Mouse (Mus musculus): ENCODE results near the gene Xrcc5. TPM values are rescaled to one million over a fixed set of nuclear protein-coding genes. Genes with fewer than 3 reads are reported as not detected.

Gene Xrcc5
- polyA plus RNA-seq, 1 experiment from 2014 or later = 24.0 TPM

DNA sequence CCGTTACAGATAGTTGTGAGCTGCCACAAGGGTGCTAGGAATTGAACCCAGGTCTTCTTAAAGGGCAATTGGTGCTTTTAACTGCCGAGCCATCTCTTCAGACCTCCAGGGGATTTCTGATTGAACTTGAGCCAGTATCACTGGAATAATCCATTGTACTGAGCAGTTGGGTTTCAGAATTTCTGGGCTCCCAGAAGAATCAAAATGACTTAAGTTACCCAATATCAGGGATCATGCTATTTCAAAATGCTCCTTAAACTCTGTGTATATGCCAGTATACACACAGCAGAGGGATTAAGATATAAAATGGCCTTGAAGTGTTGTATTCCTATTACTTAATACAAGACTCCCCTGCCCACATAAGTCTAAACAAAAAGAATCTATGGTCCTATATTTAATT lies 15.3 kb upstream of the Xrcc5 start:
- no peak for ATAC-seq (ENCODE audit: low read depth)
- WGBS (ENCODE audit: insufficient replicate concordance) = 61% methylated on average over 2 of the region's 2 CpGs

DNA sequence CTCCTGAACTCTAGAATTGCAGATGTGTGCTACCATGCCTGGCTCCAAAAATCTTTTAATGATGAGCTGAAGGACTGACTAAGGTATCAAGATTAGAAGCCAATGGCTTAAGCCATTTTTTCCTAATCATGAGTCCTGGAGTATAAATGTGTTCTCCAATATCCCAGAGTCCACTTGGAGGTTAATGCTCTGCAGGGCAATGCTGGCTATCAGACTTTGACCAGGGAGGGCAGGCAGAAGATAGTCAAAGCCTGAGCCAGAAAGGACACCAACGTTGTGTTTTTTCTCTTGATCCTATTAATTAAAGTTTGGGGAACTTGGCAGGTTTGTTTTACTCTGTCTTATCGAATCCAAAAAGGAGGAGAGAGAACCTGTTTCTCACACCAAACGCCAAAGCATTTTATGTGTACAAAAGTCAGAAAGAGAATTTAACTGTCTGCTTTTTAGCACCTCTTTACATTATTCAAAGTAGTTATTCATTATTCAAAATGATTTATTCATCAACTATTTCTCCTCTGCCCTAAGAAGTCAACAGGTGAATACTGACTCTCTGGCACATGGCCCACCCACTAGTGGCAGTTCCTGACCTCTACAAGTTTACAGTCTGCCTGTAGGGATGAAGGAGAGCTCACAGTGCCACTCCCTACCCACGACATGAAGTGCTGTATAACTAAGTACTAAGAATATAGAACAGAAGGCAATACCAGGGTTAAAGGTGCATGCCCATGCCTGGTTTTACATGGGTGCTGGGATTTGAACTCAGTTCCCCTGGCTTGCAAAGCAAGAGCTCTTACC lies 13.2 kb upstream of the Xrcc5 start:
- Histone ChIP-seq H3K27me3 (no peaks in the 10 kb centered on the region), H3K4me1 (replicated peaks) (no peaks in the 10 kb centered on the region), H3K36me3 (no peaks in the 10 kb centered on the region), H3K9me3 (replicated peaks) (no peaks in the 10 kb centered on the region), H3K27ac (no peak overlapping the region), H3K4me2 (no peak overlapping the region), H3K4me3 (replicated peaks) (no peak overlapping the region), H3K9ac (no peak overlapping the region)
- no peak for ATAC-seq (ENCODE audit: low read depth)
- WGBS (ENCODE audit: insufficient replicate concordance) = 46% methylated on average over 4 of the region's 4 CpGs
- DNase-seq = no peak

More for the DNA sequence above, 15.3 kb upstream of the Xrcc5 start:
- Histone ChIP-seq H3K36me3 (no peaks in the 10 kb centered on the region), H3K9ac (no peak overlapping the region), H3K27ac (no peak overlapping the region), H3K4me1 (replicated peaks) (no peaks in the 10 kb centered on the region; the same call in 1 of the 2 replicates), H3K9me3 (replicated peaks) (no peaks in the 10 kb centered on the region), H3K4me2 (no peak overlapping the region), H3K27me3 (no peaks in the 10 kb centered on the region), H3K4me3 (replicated peaks) (no peak overlapping the region)
- DNase-seq = no peak

DNA sequence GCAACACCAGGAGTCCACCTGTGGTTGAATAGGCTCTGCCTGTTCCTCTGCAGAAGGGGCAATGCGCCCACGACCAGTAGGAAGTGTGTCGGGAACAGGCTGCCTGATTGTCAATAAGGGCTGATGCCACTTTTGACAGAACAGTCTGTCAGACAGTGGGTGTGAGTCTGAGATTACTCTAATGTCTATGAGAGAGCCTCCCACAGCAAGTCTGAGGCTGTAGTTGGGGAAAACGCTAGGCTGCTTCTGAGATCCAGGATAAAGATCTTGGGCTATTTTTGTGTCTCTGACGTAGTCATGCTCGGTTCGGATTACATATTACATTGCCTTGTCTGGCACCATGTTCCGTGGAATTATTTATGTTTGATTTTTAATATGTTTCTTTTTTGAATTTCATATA lies 11.5 kb upstream of the Xrcc5 start:
- Histone ChIP-seq H3K4me2 (no peak overlapping the region), H3K9ac (no peak overlapping the region), H3K9me3 (replicated peaks) (no peaks in the 10 kb centered on the region), H3K27ac (no peak overlapping the region), H3K27me3 (no peaks in the 10 kb centered on the region), H3K4me3 (replicated peaks) (no peak overlapping the region), H3K4me1 (replicated peaks) (no peaks in the 10 kb centered on the region), H3K36me3 (no peaks in the 10 kb centered on the region)
- ATAC-seq (ENCODE audit: low read depth) (no peak), DNase-seq (no peak)
- WGBS (ENCODE audit: insufficient replicate concordance) = 53% methylated on average over 8 of the region's 8 CpGs

DNA sequence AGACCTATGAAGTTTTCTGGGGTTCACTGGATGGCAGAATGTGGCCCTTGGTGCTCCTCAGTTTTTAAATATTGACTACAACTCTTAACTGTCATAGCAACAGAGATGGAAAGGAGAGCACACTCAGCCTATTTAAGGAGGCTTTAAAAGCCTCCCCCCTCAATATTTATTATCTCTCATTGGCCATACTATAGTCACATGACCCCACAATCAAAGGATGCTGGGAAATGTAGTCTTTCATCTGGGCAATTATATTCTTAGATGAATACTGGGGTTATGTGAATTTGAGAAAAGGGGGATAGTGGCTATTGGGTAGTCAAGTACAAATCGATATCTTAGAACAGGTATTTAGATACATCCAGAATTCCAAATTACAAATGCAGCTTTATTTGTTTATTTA lies 5.4 kb upstream of the Xrcc5 start:
- H3K9ac ChIP-seq = no peak overlapping the region
- no peak overlapping the region for H3K4me2 ChIP-seq
- no peak for DNase-seq
- ATAC-seq (ENCODE audit: low read depth) = no peak
- no peak overlapping the region for H3K4me3 ChIP-seq (replicated peaks)
- WGBS (ENCODE audit: insufficient replicate concordance) = 59% methylated on average over 1 of the region's 1 CpGs
- no peaks in the 10 kb centered on the region for H3K27me3 ChIP-seq
- peaks cover 7% of the 10 kb centered on the region; the same call in 1 of the 2 replicates for H3K4me1 ChIP-seq (replicated peaks)
- no peaks in the 10 kb centered on the region for H3K36me3 ChIP-seq
- H3K9me3 ChIP-seq (replicated peaks) = no peaks in the 10 kb centered on the region
- H3K27ac ChIP-seq = no peak overlapping the region

DNA sequence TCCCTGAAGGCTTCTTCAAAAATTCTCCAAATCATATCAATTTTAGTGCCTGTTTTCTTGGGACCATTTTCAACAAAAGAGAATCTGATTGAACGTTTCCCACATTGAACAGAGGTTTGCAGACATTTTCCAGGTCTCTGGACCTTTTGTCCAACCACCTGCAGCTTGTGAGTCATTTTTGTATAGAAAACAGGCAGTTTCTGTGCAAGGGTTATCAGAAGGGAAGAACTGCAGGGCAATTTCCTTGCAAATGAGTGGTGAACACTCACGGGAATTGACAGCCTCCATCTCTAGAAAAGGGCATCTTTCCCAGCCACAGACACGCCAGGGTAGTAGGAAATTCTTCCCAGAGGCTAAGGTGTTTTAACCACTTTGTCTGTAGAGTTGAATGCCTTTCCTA lies 980 bp upstream of the Xrcc5 start:
- H3K9me3 ChIP-seq (replicated peaks) = no peaks in the 10 kb centered on the region
- DNase-seq = no peak
- peak overlapping the region; percentile 19; the same call in 1 of the 2 replicates for H3K9ac ChIP-seq
- peak overlapping the region; percentile 75; the same call in 1 of the 2 replicates for H3K4me3 ChIP-seq (replicated peaks)
- H3K4me1 ChIP-seq (replicated peaks) = peaks cover 19% of the 10 kb centered on the region
- no peak for ATAC-seq (ENCODE audit: low read depth)
- no peaks in the 10 kb centered on the region for H3K36me3 ChIP-seq
- H3K27me3 ChIP-seq = no peaks in the 10 kb centered on the region
- peak overlapping the region; percentile 79 for H3K4me2 ChIP-seq
- no peak overlapping the region for H3K27ac ChIP-seq
- 60% methylated on average over 3 of the region's 3 CpGs for WGBS (ENCODE audit: insufficient replicate concordance)

DNA sequence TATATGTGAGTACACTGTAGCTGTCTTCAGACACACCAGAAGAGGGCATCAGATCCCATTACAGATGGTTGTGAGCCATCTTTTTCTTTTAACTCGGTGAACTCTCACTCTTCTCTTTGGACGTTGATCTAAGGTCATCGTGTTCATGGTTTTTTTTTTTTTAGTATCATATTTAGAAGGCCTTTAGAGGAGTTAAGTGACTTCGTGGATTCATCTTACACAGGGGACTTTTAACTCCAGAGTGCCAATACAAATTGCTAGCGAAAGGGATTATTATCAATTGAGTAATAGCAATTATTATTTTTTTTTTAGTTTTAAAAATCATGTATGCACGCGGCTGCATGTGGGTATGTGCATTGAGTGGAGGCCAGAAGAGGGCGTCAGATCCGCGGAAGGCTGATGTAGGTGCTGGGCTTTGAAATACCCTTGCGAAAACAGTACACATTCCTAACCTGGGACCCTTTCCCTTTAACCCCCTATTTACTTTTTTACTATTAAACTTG lies 491 bp upstream of the Xrcc5 start:
- Histone ChIP-seq H3K36me3 (peaks cover 3% of the 10 kb centered on the region; the same call in 1 of the 2 replicates), H3K4me1 (replicated peaks) (peaks cover 19% of the 10 kb centered on the region), H3K27me3 (no peaks in the 10 kb centered on the region), H3K4me2 (peak overlapping the region; percentile 79), H3K9me3 (replicated peaks) (no peaks in the 10 kb centered on the region), H3K4me3 (replicated peaks) (peak overlapping the region; percentile 75), H3K9ac (peak overlapping the region; percentile 77), H3K27ac (peak overlapping the region; percentile 87)
- WGBS (ENCODE audit: insufficient replicate concordance) = 3% methylated on average over 11 of the region's 11 CpGs
- ATAC-seq (ENCODE audit: low read depth) (peak; percentile 78), DNase-seq (no peak)

DNA sequence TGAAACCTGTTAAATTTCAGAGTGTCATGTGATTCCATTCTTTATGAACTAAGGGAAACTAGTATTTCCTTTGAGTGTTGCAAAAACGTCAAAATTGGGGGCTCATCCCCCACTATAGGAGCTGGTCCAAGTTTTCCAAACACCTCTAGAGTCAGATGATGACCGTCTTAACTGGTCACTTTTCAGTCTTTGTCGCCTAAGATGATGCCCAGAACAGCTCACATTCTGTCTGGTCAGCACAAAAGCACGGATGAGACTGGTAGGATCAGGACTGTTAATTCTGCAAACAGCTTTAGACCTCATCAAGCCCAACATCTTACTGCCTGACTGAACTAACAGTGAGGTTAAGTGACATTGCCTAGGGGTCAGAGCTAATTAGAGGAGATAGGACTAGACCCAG lies 1.7 kb downstream of the Xrcc5 start:
- Histone ChIP-seq H3K4me2 (no peak overlapping the region), H3K4me1 (replicated peaks) (peaks cover 19% of the 10 kb centered on the region), H3K27ac (no peak overlapping the region), H3K9ac (0 out of 2 replicates have a peak overlapping the region, but pooled peaks have one; percentile 17), H3K9me3 (replicated peaks) (no peaks in the 10 kb centered on the region), H3K36me3 (peaks cover 17% of the 10 kb centered on the region), H3K4me3 (replicated peaks) (no peak overlapping the region), H3K27me3 (no peaks in the 10 kb centered on the region)
- DNase-seq = no peak
- WGBS (ENCODE audit: insufficient replicate concordance) = 69% methylated on average over 4 of the region's 4 CpGs
- ATAC-seq (ENCODE audit: low read depth) = no peak

DNA sequence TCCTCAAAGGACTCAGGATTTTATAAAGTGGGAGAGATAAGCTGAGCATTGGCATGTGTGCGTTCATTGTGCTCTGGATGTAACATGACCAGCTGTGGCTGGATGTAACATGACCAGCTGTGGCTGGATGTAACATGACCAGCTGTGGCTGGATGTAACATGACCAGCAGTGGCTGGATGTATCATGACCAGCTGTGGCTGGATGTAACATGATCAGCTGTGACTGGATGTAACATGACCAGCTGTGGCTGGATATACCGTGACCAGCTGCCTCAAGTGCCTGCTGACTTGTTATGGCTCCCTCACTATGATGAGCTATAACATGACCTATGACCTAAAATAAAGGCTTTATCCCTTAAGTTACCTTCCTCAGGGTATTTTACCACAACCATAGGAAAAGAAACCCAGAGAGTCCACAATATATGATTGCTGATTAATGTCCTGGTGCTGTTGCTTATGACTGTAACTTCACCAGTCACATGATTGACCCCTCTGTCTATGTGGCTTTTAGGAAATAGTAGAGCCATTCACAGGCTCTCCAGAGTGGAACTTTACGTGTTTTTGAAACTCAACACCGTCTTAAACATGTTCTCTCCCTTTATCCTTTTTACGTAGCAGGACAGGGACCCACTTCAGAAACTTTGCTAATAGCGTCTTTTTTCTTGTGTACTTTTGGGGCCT lies 2.7 kb downstream of the Xrcc5 start:
- WGBS (ENCODE audit: insufficient replicate concordance) = 79% methylated on average over 6 of the region's 6 CpGs
- DNase-seq = no peak

DNA sequence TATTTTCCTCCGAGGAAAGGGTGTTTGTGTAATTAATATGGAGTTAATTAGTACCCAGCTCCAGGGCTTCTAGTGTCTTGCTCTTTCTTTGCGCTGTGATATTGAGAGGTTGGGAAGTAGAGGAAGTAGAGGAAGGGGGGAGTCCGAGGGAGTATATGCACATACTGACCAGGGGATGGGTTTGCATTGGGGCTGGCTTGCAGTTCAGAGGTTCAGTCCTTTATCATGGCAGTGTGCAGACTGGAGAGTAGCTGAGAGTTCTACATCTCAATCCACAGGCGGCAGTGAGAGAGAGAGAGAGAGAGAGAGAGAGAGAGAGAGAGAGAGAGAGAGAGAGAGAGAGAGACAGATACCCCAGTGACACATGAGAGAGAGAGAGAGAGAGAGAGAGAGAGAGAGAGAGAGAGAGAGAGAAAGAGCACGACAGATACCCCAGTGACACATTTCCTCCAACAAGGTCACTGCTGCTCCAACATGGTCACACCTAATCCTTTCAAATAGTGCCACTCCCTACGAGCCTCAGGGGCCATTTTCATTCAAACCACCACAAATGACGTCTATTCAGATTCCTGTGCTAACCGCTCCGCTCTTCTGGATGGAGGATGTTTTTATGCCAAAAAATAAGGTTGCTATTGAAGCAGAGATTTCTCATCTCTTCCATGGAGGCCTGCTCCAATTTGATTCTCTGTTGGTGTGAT lies 5.6 kb downstream of the Xrcc5 start:
- Histone ChIP-seq H3K27me3 (no peaks in the 10 kb centered on the region), H3K9ac (no peak overlapping the region), H3K4me1 (replicated peaks) (peaks cover 11% of the 10 kb centered on the region), H3K4me2 (no peak overlapping the region), H3K9me3 (replicated peaks) (no peaks in the 10 kb centered on the region), H3K4me3 (replicated peaks) (no peak overlapping the region), H3K27ac (no peak overlapping the region), H3K36me3 (peaks cover 37% of the 10 kb centered on the region)
- DNase-seq = no peak
- WGBS (ENCODE audit: insufficient replicate concordance) = 81% methylated on average over 9 of the region's 9 CpGs
- ATAC-seq (ENCODE audit: low read depth) = no peak

More for the DNA sequence above, 2.7 kb downstream of the Xrcc5 start:
- Histone ChIP-seq H3K27ac (no peak overlapping the region), H3K4me3 (replicated peaks) (no peak overlapping the region), H3K9me3 (replicated peaks) (no peaks in the 10 kb centered on the region), H3K9ac (no peak overlapping the region), H3K4me1 (replicated peaks) (peaks cover 19% of the 10 kb centered on the region), H3K27me3 (no peaks in the 10 kb centered on the region), H3K36me3 (peaks cover 24% of the 10 kb centered on the region), H3K4me2 (no peak overlapping the region)
- ATAC-seq (ENCODE audit: low read depth) = no peak

DNA sequence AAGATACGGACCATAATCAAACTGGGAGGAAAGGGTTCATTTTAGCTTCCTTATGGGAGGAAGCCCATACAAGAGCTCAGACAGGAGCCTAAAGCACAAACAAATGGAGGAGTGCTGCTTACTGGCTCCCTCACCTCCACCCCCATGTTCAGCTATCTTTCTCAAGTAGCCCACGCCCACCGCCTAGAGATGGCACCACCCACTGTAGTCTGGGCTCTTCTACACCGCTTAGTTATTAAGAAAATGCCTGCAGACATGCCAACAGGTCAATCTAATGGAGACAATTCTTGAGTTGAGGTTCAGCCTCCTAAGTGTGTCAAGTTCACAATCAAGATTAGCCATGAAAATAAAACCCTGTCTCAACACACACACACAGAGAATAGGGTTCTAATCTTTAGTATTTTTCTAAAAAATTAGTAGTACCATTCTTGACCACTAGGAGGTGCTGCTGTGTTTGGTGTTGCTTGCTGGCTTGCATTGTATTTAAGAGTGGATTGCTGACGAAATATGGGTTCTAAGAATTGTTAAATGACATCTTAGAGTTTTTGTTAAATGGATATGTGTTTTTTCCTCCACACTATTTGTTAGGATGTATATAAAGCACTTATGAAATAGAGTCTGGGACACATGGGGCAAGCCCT lies 6.3 kb downstream of the Xrcc5 start:
- H3K9ac ChIP-seq = no peak overlapping the region
- no peak overlapping the region for H3K4me2 ChIP-seq
- no peaks in the 10 kb centered on the region for H3K9me3 ChIP-seq (replicated peaks)
- H3K36me3 ChIP-seq = peaks cover 39% of the 10 kb centered on the region
- no peak overlapping the region for H3K27ac ChIP-seq
- WGBS (ENCODE audit: insufficient replicate concordance) = 56% methylated on average over 5 of the region's 5 CpGs
- no peaks in the 10 kb centered on the region for H3K27me3 ChIP-seq
- H3K4me3 ChIP-seq (replicated peaks) = no peak overlapping the region
- H3K4me1 ChIP-seq (replicated peaks) = peaks cover 5% of the 10 kb centered on the region; the same call in 1 of the 2 replicates
- DNase-seq (no peak), ATAC-seq (ENCODE audit: low read depth) (no peak)

DNA sequence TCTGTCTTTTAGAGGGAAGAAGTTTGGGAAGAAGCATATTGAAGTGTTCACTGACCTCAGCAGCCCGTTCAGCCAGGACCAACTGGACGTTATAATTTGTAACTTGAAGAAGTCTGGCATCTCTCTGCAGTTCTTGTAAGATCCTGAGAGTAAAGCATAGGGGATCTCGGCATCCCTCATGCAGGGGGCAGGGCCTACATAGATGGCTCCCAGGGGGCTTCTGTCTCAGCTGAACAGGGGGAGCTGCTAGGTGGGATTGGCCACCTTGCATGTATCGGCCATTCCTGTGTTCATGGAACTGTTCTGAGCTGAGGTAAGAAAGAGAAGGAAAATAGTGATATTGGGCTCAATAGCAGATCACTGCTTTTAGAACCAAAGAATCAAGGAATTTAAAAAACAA lies 8.2 kb downstream of the Xrcc5 start:
- Histone ChIP-seq H3K27ac (no peak overlapping the region), H3K9ac (no peak overlapping the region), H3K4me3 (replicated peaks) (no peak overlapping the region), H3K27me3 (no peaks in the 10 kb centered on the region), H3K9me3 (replicated peaks) (no peaks in the 10 kb centered on the region), H3K4me2 (no peak overlapping the region), H3K4me1 (replicated peaks) (no peaks in the 10 kb centered on the region), H3K36me3 (peaks cover 44% of the 10 kb centered on the region)
- 87% methylated on average over 4 of the region's 4 CpGs for WGBS (ENCODE audit: insufficient replicate concordance)
- no peak for ATAC-seq (ENCODE audit: low read depth)
- no peak for DNase-seq

Measured in liver, embryonic 13.5 days (tissue).